Mouse (Mus musculus): ENCODE measurements at regions not wholly inside any gene's neighbourhood (a gene's known extent, or its start where the extent isn't known, plus 50 kb on each side); places are given as distances from the start of the nearest gene placed in this dataset.

GRCm38 (mm10) chr4:55843727-55844401, 311.6 kb upstream of the Klf4 start:
- DNase-seq (ENCODE audit: extremely low read depth, low read depth) = no peak

- no peak for DNase-seq (ENCODE audit: extremely low read depth, low read depth)
Observed at GRCm38 (mm10) chr4:55838568-55838967, 306.3 kb upstream of the Klf4 start.

GRCm38 (mm10) chr4:55824047-55824760, 291.9 kb upstream of the Klf4 start:
- DNase-seq (ENCODE audit: extremely low read depth, low read depth) = no peak

- no peak for DNase-seq (ENCODE audit: extremely low read depth, low read depth)
Observed at GRCm38 (mm10) chr4:55823583-55823982, 291.3 kb upstream of the Klf4 start.

- no peak for DNase-seq (ENCODE audit: extremely low read depth, low read depth)
Observed at GRCm38 (mm10) chr4:55817035-55817818, 285.0 kb upstream of the Klf4 start.

- DNase-seq (ENCODE audit: extremely low read depth, low read depth) = no peak
Observed at GRCm38 (mm10) chr4:55815832-55816231, 283.6 kb upstream of the Klf4 start.

- no peak for DNase-seq (ENCODE audit: extremely low read depth, low read depth)
Observed at GRCm38 (mm10) chr4:55812846-55813245, 280.6 kb upstream of the Klf4 start.

GRCm38 (mm10) chr4:55811656-55812055, 279.4 kb upstream of the Klf4 start:
- DNase-seq (ENCODE audit: extremely low read depth, low read depth) = no peak

- no peak for DNase-seq (ENCODE audit: extremely low read depth, low read depth)
Observed at GRCm38 (mm10) chr4:55808501-55808900, 276.2 kb upstream of the Klf4 start.

GRCm38 (mm10) chr4:55806799-55807198, 274.5 kb upstream of the Klf4 start:
- no peak for DNase-seq (ENCODE audit: extremely low read depth, low read depth)

GRCm38 (mm10) chr4:55805255-55806051, 273.2 kb upstream of the Klf4 start:
- no peak for DNase-seq (ENCODE audit: extremely low read depth, low read depth)

- DNase-seq (ENCODE audit: extremely low read depth, low read depth) = no peak
Observed at GRCm38 (mm10) chr4:55802101-55802500, 269.8 kb upstream of the Klf4 start.

GRCm38 (mm10) chr4:55798099-55798498, 265.8 kb upstream of the Klf4 start:
- no peak for DNase-seq (ENCODE audit: extremely low read depth, low read depth)

- no peak for DNase-seq (ENCODE audit: extremely low read depth, low read depth)
Observed at GRCm38 (mm10) chr4:55781329-55781847, 249.1 kb upstream of the Klf4 start.

- no peak for DNase-seq (ENCODE audit: extremely low read depth, low read depth)
Observed at GRCm38 (mm10) chr4:55779581-55779980, 247.3 kb upstream of the Klf4 start.

GRCm38 (mm10) chr4:55775858-55776257, 243.6 kb upstream of the Klf4 start:
- no peak for DNase-seq (ENCODE audit: extremely low read depth, low read depth)

GRCm38 (mm10) chr4:55774571-55774970, 242.3 kb upstream of the Klf4 start:
- no peak for DNase-seq (ENCODE audit: extremely low read depth, low read depth)

- no peak for DNase-seq (ENCODE audit: extremely low read depth, low read depth)
Observed at GRCm38 (mm10) chr4:55769656-55770055, 237.4 kb upstream of the Klf4 start.

GRCm38 (mm10) chr4:55768325-55768724, 236.1 kb upstream of the Klf4 start:
- DNase-seq (ENCODE audit: extremely low read depth, low read depth) = no peak

GRCm38 (mm10) chr4:55767133-55767532, 234.9 kb upstream of the Klf4 start:
- DNase-seq (ENCODE audit: extremely low read depth, low read depth) = no peak

- no peak for DNase-seq (ENCODE audit: extremely low read depth, low read depth)
Observed at GRCm38 (mm10) chr4:55765780-55766179, 233.5 kb upstream of the Klf4 start.

Data from MEL-GATA-1-ER (cell line).